Comparison of ENCODE assay signal across 24 mouse cellular contexts in the genomic region with DNA sequence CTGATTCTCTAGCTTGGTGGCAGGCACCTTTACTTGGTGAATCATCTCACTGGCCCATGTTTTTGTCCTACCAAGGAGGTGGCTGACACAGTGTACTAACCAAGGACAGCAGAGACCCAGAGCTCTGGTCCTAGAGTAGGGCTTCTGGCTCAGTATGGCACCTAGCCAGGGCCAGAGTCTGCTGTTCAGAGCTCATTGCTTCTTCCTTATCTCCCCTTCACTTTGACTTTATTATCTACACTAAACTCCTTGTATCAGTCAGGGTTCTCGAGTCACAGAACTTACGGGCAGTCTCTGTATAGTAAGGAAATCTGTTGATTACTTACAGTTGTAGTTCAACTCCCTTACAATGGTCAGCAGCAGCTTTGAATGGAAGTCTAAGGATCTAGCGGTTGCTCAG.
DNase-seq lines count a peak whose midpoint lies in the region; ATAC-seq and TF ChIP-seq lines count a peak whose summit lies in the region.
"Had no signal": no experiment of that assay in that cellular context is flagged by ENCODE, and none has a peak within 500 bp of the region (broad histone marks: within the 10 kb centered on the region; RNA-seq: fewer than 3 reads in every experiment).

No protein-coding gene starts in this region.

- peaks cover 17% of the 10 kb centered on the region for H3K36me3 ChIP-seq in liver, embryonic 14.5 days (replicated peaks; ENCODE audit: control insufficient read depth, insufficient read depth, low read depth)
- H3K36me3 ChIP-seq in liver, embryonic 11.5 days (ENCODE audit: control insufficient read depth, insufficient read depth, low read length), result peaks cover 27% of the 10 kb centered on the region
- peaks cover 0 to 22% of the 10 kb centered on the region in 2 experiments; a peak in 2 of 4 replicates for H3K36me3 ChIP-seq in MEL (ENCODE audit: control insufficient read depth in 1 of 2, insufficient read depth in 2 of 2, low read length in 2 of 2)

- no peaks in the 10 kb centered on the region for H3K79me2 ChIP-seq in MEL (ENCODE audit: control insufficient read depth, insufficient read depth, low read length, poor library complexity)

- no peak for TF ChIP-seq CTCF in liver, embryonic 14.5 days (IDR thresholded peaks at IDR 0.05; ENCODE audit: low read depth)
- no peak for TF ChIP-seq CTCF in MEL (IDR thresholded peaks at IDR 0.05 in 2 of 3, conservative IDR thresholded peaks at IDR 0.05 in 1 of 3; ENCODE audit: control insufficient read depth in 1 of 3, insufficient read depth in 1 of 3, low read depth in 2 of 3, low read length in 3 of 3, poor library complexity in 1 of 3, severe bottlenecking in 1 of 3)

- H3K27me3 ChIP-seq in liver, embryonic 14.5 days (ENCODE audit: control insufficient read depth, insufficient read depth, low read length), result no peaks in the 10 kb centered on the region
- H3K27me3 ChIP-seq in liver, embryonic 11.5 days (replicated peaks; ENCODE audit: control insufficient read depth, insufficient read depth, low read length), result no peaks in the 10 kb centered on the region
- H3K27me3 ChIP-seq in MEL (ENCODE audit: control insufficient read depth in 1 of 2, insufficient read depth in 2 of 2, low read length in 2 of 2), result no peaks in the 10 kb centered on the region
- H3K27me3 ChIP-seq: forebrain, embryonic 13.5 days; heart, embryonic 15.5 days; megakaryocyte, embryonic 14.5 days; neural tube, embryonic 13.5 days had no signal

- H3K4me1 ChIP-seq in liver, embryonic 14.5 days (replicated peaks; ENCODE audit: control insufficient read depth in 2 of 2, insufficient read depth in 2 of 2, low read length in 1 of 2), result 0 out of 4 replicates have a peak, but pooled peaks cover 2 to 3% of the 10 kb centered on the region in 2 experiments
- no peaks in the 10 kb centered on the region for H3K4me1 ChIP-seq in liver, embryonic 11.5 days (replicated peaks; ENCODE audit: control insufficient read depth, insufficient read depth, low read length)
- H3K4me1 ChIP-seq in MEL (ENCODE audit: control insufficient read depth in 1 of 2, insufficient read depth in 2 of 2, low read length in 2 of 2), result peaks cover 14 to 20% of the 10 kb centered on the region in 2 experiments
- H3K4me1 ChIP-seq: forebrain, embryonic 13.5 days; neural tube, embryonic 13.5 days had no signal

- H3K9ac ChIP-seq in liver, embryonic 14.5 days (replicated peaks), result no peak overlapping the region
- no peak overlapping the region for H3K9ac ChIP-seq in liver, embryonic 11.5 days (ENCODE audit: low read depth, low read length)
- H3K9ac ChIP-seq in MEL (ENCODE audit: control insufficient read depth, low read depth, low read length, poor library complexity, severe bottlenecking), result no peak overlapping the region
- H3K9ac ChIP-seq: forebrain, embryonic 13.5 days; heart, embryonic 15.5 days; hindbrain, embryonic 14.5 days; neural tube, embryonic 13.5 days had no signal

- no peak for DNase-seq in liver, embryonic 14.5 days (ENCODE audit: low read depth in 3 of 3, low spot score in 3 of 3)
- DNase-seq in liver, embryonic 11.5 days (ENCODE audit: low spot score), result no peak
- DNase-seq in MEL (ENCODE audit: low read depth, low spot score) (peak; percentile 65), MN1 (ENCODE audit: low spot score) (peak; percentile 14)
- DNase-seq in thymus, postnatal 10 days (ENCODE audit: low spot score in 2 of 2), result no peak
- DNase-seq: cerebellum, adult 2 months; cerebellum, postnatal 25 days; gastrocnemius, adult 2 months; heart, postnatal 36 days; kidney, adult 18-20 months; layer of hippocampus, adult 9-11 months; lung, adult 2 months; lung, postnatal 14 days; right cerebral cortex, postnatal 14 days had no signal

- WGBS in liver, embryonic 14.5 days (ENCODE audit: insufficient replicate concordance), result 37% methylated on average over 3 of the region's 3 CpGs
- WGBS in liver, embryonic 11.5 days, result 51% methylated on average over 3 of the region's 3 CpGs

- ATAC-seq in liver, embryonic 14.5 days (ENCODE audit: insufficient read depth), result peak; percentile 33; the same call in 1 of the 2 replicates
- no peak; the same call in 1 of the 2 replicates for ATAC-seq in liver, embryonic 11.5 days (replicated peaks; ENCODE audit: low FRiP score)
- peak; percentile 59 for ATAC-seq in megakaryocyte progenitor cell, adult 5-6 weeks (replicated peaks; ENCODE audit: poor library complexity)
- no peak for ATAC-seq in megakaryocyte, adult 5-6 weeks (ENCODE audit: poor library complexity, severe bottlenecking)
- ATAC-seq: forebrain, embryonic 13.5 days; inflammation-experienced regulatory T-cells, adult 6 months; midbrain, embryonic 16.5 days had no signal

- no peaks in the 10 kb centered on the region for H3K9me3 ChIP-seq in liver, embryonic 14.5 days (ENCODE audit: control insufficient read depth, low read length)
- no peaks in the 10 kb centered on the region for H3K9me3 ChIP-seq in liver, embryonic 11.5 days (ENCODE audit: control insufficient read depth, low read length)
- no peaks in the 10 kb centered on the region for H3K9me3 ChIP-seq in MEL (replicated peaks; ENCODE audit: insufficient read depth, low read length)
- H3K9me3 ChIP-seq: forebrain, embryonic 13.5 days; heart, embryonic 15.5 days; megakaryocyte, embryonic 14.5 days; neural tube, embryonic 13.5 days had no signal

- TF ChIP-seq EP300 in liver, embryonic 14.5 days (IDR thresholded peaks at IDR 0.05; ENCODE audit: low read depth), result no peak
- TF ChIP-seq EP300 in MEL (IDR thresholded peaks at IDR 0.05; ENCODE audit: low read depth in 1 of 2, low read length in 2 of 2), result peak; percentile 75 to 83

- no peak for TF ChIP-seq POLR2A in MEL (IDR thresholded peaks at IDR 0.05; ENCODE audit: control insufficient read depth in 1 of 2, insufficient read depth in 1 of 2, low read depth in 1 of 2, low read length in 2 of 2, poor library complexity in 1 of 2)

- no peak overlapping the region for H3K27ac ChIP-seq in liver, embryonic 14.5 days
- H3K27ac ChIP-seq in liver, embryonic 11.5 days (ENCODE audit: low read depth, low read length), result no peak overlapping the region
- H3K27ac ChIP-seq in MEL (ENCODE audit: control insufficient read depth, low read depth, low read length), result no peak overlapping the region; the same call in 1 of the 2 replicates
- H3K27ac ChIP-seq: forebrain, embryonic 13.5 days; gastrocnemius, adult 2 months; heart, embryonic 15.5 days; hindbrain, embryonic 14.5 days; neural tube, embryonic 13.5 days had no signal

- no peak overlapping the region for H3K4me2 ChIP-seq in liver, embryonic 14.5 days (ENCODE audit: low read depth)
- H3K4me2 ChIP-seq in liver, embryonic 11.5 days, result no peak overlapping the region
- H3K4me2 ChIP-seq: forebrain, embryonic 13.5 days; heart, embryonic 15.5 days; hindbrain, embryonic 14.5 days; neural tube, embryonic 13.5 days had no signal

- no peak for TF ChIP-seq RAD21 in MEL (IDR thresholded peaks at IDR 0.05; ENCODE audit: low read depth, low read length)

- no peak overlapping the region for H3K4me3 ChIP-seq in liver, embryonic 14.5 days (ENCODE audit: insufficient read depth in 1 of 2, low read depth in 2 of 2, low read length in 2 of 2)
- H3K4me3 ChIP-seq in liver, embryonic 11.5 days (ENCODE audit: low read depth, low read length), result no peak overlapping the region
- H3K4me3 ChIP-seq in MEL (ENCODE audit: control insufficient read depth in 1 of 2, insufficient read depth in 1 of 2, low read depth in 2 of 2, low read length in 2 of 2), result no peak overlapping the region
- H3K4me3 ChIP-seq: forebrain, embryonic 13.5 days; gastrocnemius, adult 2 months; heart, embryonic 15.5 days; megakaryocyte, embryonic 14.5 days; myocyte; neural tube, embryonic 13.5 days had no signal

TF ChIP-seq in MEL, 35 proteins besides CTCF, POLR2A, EP300 and RAD21:
- TF ChIP-seq ZNF384 (IDR thresholded peaks at IDR 0.05; ENCODE audit: low read depth, low read length) (no peak), GATA1 (IDR thresholded peaks at IDR 0.05; ENCODE audit: low read depth, low read length) (peak; percentile 89), ZKSCAN1 (IDR thresholded peaks at IDR 0.05; ENCODE audit: low read depth, low read length) (no peak), E2F4 (IDR thresholded peaks at IDR 0.05; ENCODE audit: borderline replicate concordance, low read depth, low read length) (no peak), MYC (IDR thresholded peaks at IDR 0.05; ENCODE audit: low read depth, low read length) (no peak), RCOR1 (IDR thresholded peaks at IDR 0.05; ENCODE audit: low read depth, low read length) (peak; percentile 85), TAL1 (IDR thresholded peaks at IDR 0.05; ENCODE audit: low read length) (peak; percentile 50), CHD2 (IDR thresholded peaks at IDR 0.05; ENCODE audit: low read length) (no peak), ZC3H11A (IDR thresholded peaks at IDR 0.05; ENCODE audit: low read depth, low read length) (no peak), MAFK (IDR thresholded peaks at IDR 0.05; ENCODE audit: borderline replicate concordance, low read depth, low read length) (no peak), USF2 (IDR thresholded peaks at IDR 0.05; ENCODE audit: borderline replicate concordance in 1 of 2, insufficient read depth in 1 of 2, low read depth in 1 of 2, low read length in 2 of 2) (no peak), MAZ (IDR thresholded peaks at IDR 0.05; ENCODE audit: low read depth, low read length) (no peak), SIN3A (IDR thresholded peaks at IDR 0.05; ENCODE audit: low read length) (peak; percentile 65), POLR2AphosphoS5 (IDR thresholded peaks at IDR 0.05; ENCODE audit: borderline replicate concordance, low read depth, low read length) (no peak), MEF2A (IDR thresholded peaks at IDR 0.05; ENCODE audit: extremely low read depth, insufficient replicate concordance, low read depth, low read length, poor library complexity, severe bottlenecking) (no peak), MYB (IDR thresholded peaks at IDR 0.05; ENCODE audit: low read depth, low read length) (no peak), JUND (IDR thresholded peaks at IDR 0.05; ENCODE audit: low read depth, low read length) (no peak), TCF12 (IDR thresholded peaks at IDR 0.05; ENCODE audit: low read depth, low read length) (peak; percentile 79), MAX (IDR thresholded peaks at IDR 0.05; ENCODE audit: low read length) (no peak), KAT2A (conservative IDR thresholded peaks at IDR 0.05; ENCODE audit: low read depth, low read length) (no peak), ETS1 (IDR thresholded peaks at IDR 0.05; ENCODE audit: low read depth, low read length) (peak; percentile 62)

Comparison
In these comparisons a context has a peak if more than half of its experiments do, and no peak if none do; other contexts are left out.
1. ATAC-seq: peak in liver, embryonic 14.5 days (single experiment) and megakaryocyte progenitor cell, adult 5-6 weeks (single experiment); none in liver, embryonic 11.5 days (single experiment) and megakaryocyte, adult 5-6 weeks (single experiment).
2. DNase-seq: peak in MEL (single experiment) and MN1 (single experiment); none in liver, embryonic 14.5 days (0 of 3), liver, embryonic 11.5 days (single experiment) and thymus, postnatal 10 days (0 of 2).